Comparison of ENCODE assay signal across 9 mouse cellular contexts in genomic region chr3:159724340-159725119, GRCm38 (mm10).
DNase-seq lines count a peak whose midpoint lies in the region; ATAC-seq lines count a peak whose summit lies in the region.
"Had no signal": no experiment of that assay in that cellular context is flagged by ENCODE, and none has a peak within 500 bp of the region (broad histone marks: within the 10 kb centered on the region; RNA-seq: fewer than 3 reads in every experiment).

No protein-coding gene starts in this region.

- no peak overlapping the region for H3K4me2 ChIP-seq in hindbrain, embryonic 16.5 days (ENCODE audit: low read length)
- H3K4me2 ChIP-seq in lung, embryonic 15.5 days, result no peak overlapping the region
- H3K4me2 ChIP-seq: hindbrain, embryonic 15.5 days had no signal

- H3K27me3 ChIP-seq in hindbrain, embryonic 16.5 days (replicated peaks; ENCODE audit: control insufficient read depth, insufficient read depth, low read length), result no peaks in the 10 kb centered on the region
- H3K27me3 ChIP-seq in lung, embryonic 15.5 days, result no peaks in the 10 kb centered on the region
- H3K27me3 ChIP-seq: hindbrain, embryonic 15.5 days had no signal

- DNase-seq in adrenal gland, adult 2 months, result peak; percentile 3
- DNase-seq in adrenal gland, adult 18-20 months (ENCODE audit: low spot score in 2 of 2), result no peak
- peak; percentile 9 for DNase-seq in right cerebral cortex, adult 18-20 months
- DNase-seq in right cerebral cortex, postnatal 14 days, result no peak
- DNase-seq in yolk sac, embryonic 10.5 days (ENCODE audit: low spot score), result peak; percentile 26
- no peak for DNase-seq in gastrocnemius, adult 8-10 months (ENCODE audit: low spot score in 2 of 2)

- no peaks in the 10 kb centered on the region for H3K36me3 ChIP-seq in hindbrain, embryonic 16.5 days (ENCODE audit: control insufficient read depth, insufficient read depth, low read length)
- no peaks in the 10 kb centered on the region for H3K36me3 ChIP-seq in lung, embryonic 15.5 days
- H3K36me3 ChIP-seq: hindbrain, embryonic 15.5 days had no signal

- H3K4me1 ChIP-seq in hindbrain, embryonic 16.5 days (ENCODE audit: control insufficient read depth, insufficient read depth, low read depth, low read length), result no peaks in the 10 kb centered on the region
- no peaks in the 10 kb centered on the region for H3K4me1 ChIP-seq in lung, embryonic 15.5 days
- H3K4me1 ChIP-seq: hindbrain, embryonic 15.5 days had no signal

- H3K9me3 ChIP-seq in hindbrain, embryonic 16.5 days (ENCODE audit: control insufficient read depth, low read length), result no peaks in the 10 kb centered on the region
- no peaks in the 10 kb centered on the region for H3K9me3 ChIP-seq in lung, embryonic 15.5 days
- H3K9me3 ChIP-seq: hindbrain, embryonic 15.5 days had no signal

- H3K4me3 ChIP-seq in hindbrain, embryonic 16.5 days (ENCODE audit: low read length), result no peak overlapping the region
- H3K4me3 ChIP-seq in lung, embryonic 15.5 days, result no peak overlapping the region
- H3K4me3 ChIP-seq: hindbrain, embryonic 15.5 days had no signal

- ATAC-seq in hindbrain, embryonic 16.5 days, result 0 out of 2 replicates have a peak, but pooled peaks have one; percentile 52
- peak; percentile 84; the same call in 1 of the 2 replicates for ATAC-seq in lung, embryonic 15.5 days (ENCODE audit: borderline replicate concordance, extremely low read depth, low FRiP score, low TSS enrichment)

- no peak overlapping the region for H3K9ac ChIP-seq in hindbrain, embryonic 16.5 days (ENCODE audit: low read depth, low read length)
- no peak overlapping the region for H3K9ac ChIP-seq in lung, embryonic 15.5 days
- H3K9ac ChIP-seq: hindbrain, embryonic 15.5 days had no signal

- WGBS in hindbrain, embryonic 16.5 days, result 37% methylated on average over 2 of the region's 2 CpGs
- WGBS in lung, embryonic 15.5 days, result 28% methylated on average over 2 of the region's 2 CpGs

- H3K27ac ChIP-seq in hindbrain, embryonic 16.5 days (ENCODE audit: low read depth, low read length), result no peak overlapping the region
- no peak overlapping the region for H3K27ac ChIP-seq in lung, embryonic 15.5 days
- H3K27ac ChIP-seq: hindbrain, embryonic 15.5 days had no signal

Comparison
In these comparisons a context has a peak if more than half of its experiments do, and no peak if none do; other contexts are left out.
1. DNase-seq: peak in adrenal gland, adult 2 months (single experiment), right cerebral cortex, adult 18-20 months (single experiment) and yolk sac, embryonic 10.5 days (single experiment); none in adrenal gland, adult 18-20 months (0 of 2), right cerebral cortex, postnatal 14 days (single experiment) and gastrocnemius, adult 8-10 months (0 of 2).